Mouse (Mus musculus) MEL (cell line): Measurements from ENCODE around the gene Ggta1. TPM values are rescaled to one million over a fixed set of nuclear protein-coding genes. Genes with fewer than 3 reads are reported as not detected.

Source experiments
- DNase-seq: peaks from one replicate; pipeline ENCODE4 v3.0.0; 2011; ENCODE audit warnings: low read depth, low spot score
- H3K27ac ChIP-seq: 2 replicates; pipeline ENCODE4 v1.5.1; 2012; ENCODE audit warnings: low read depth, mild to moderate bottlenecking, control low read depth, low read length, moderate library complexity; ENCODE audit not compliant: control insufficient read depth
- H3K27me3 ChIP-seq, 2 experiments: fragments of 150-350 bp in 1 of 2; sonication (generic) in 1 of 2; 2 replicates each; pipeline ENCODE4 v1.6.1; 2012; ENCODE audit warnings: low read length in 2 of 2, mild to moderate bottlenecking in 2 of 2, improper control_type of control experiment in 1 of 2, moderate library complexity in 1 of 2; ENCODE audit not compliant: insufficient read depth in 2 of 2, control insufficient read depth in 1 of 2
- H3K36me3 ChIP-seq, 2 experiments: 2 replicates each; pipeline ENCODE4 v1.6.1; 2012 to 2014; ENCODE audit warnings: low read length in 2 of 2, improper control_type of control experiment in 1 of 2, inconsistent platforms in 1 of 2, mild to moderate bottlenecking in 1 of 2; ENCODE audit not compliant: insufficient read depth in 2 of 2, control insufficient read depth in 1 of 2
- H3K4me1 ChIP-seq, 2 experiments: fragments of 150-350 bp in 1 of 2; sonication (generic) in 1 of 2; 2 replicates each; pipeline ENCODE4 v1.6.1; 2012; ENCODE audit warnings: low read length in 2 of 2, improper control_type of control experiment in 1 of 2, mild to moderate bottlenecking in 1 of 2; ENCODE audit not compliant: insufficient read depth in 2 of 2, control insufficient read depth in 1 of 2
- H3K4me3 ChIP-seq, 2 experiments: fragments of 150-350 bp in 1 of 2; sonication (generic) in 1 of 2; 2 replicates each; pipeline ENCODE4 v1.5.1; 2012; ENCODE audit warnings: low read depth in 2 of 2, low read length in 2 of 2, mild to moderate bottlenecking in 2 of 2, moderate library complexity in 2 of 2, control low read depth in 1 of 2, improper control_type of control experiment in 1 of 2; ENCODE audit not compliant: control insufficient read depth in 1 of 2, insufficient read depth in 1 of 2
- H3K79me2 ChIP-seq: 2 replicates; pipeline ENCODE4 v1.6.1; 2012; ENCODE audit warnings: mild to moderate bottlenecking, low read length, moderate library complexity; ENCODE audit not compliant: control insufficient read depth, poor library complexity, insufficient read depth
- H3K9ac ChIP-seq: 2 replicates; pipeline ENCODE4 v1.6.1; 2012; ENCODE audit warnings: low read depth, mild to moderate bottlenecking, control low read depth, low read length, moderate library complexity; ENCODE audit not compliant: control insufficient read depth, poor library complexity, severe bottlenecking
- H3K9me3 ChIP-seq: fragments of 150-350 bp; sonication (generic); replicated peaks from 2 replicates; pipeline ENCODE4 v1.6.1; 2012; ENCODE audit warnings: mild to moderate bottlenecking, low read length, improper control_type of control experiment, moderate library complexity; ENCODE audit not compliant: insufficient read depth
- BHLHE40 ChIP-seq: IDR thresholded peaks from 2 replicates; pipeline ENCODE4 v1.6.1; 2012; ENCODE audit warnings: low read depth, mild to moderate bottlenecking, inconsistent platforms, low read length, improper control_type of control experiment, borderline replicate concordance
- CHD1 ChIP-seq: IDR thresholded peaks from 2 replicates; pipeline ENCODE4 v1.6.1; 2012; ENCODE audit warnings: low read depth, mild to moderate bottlenecking, inconsistent platforms, low read length, improper control_type of control experiment
- CHD2 ChIP-seq: IDR thresholded peaks from 2 replicates; pipeline ENCODE4 v1.6.1; 2011; ENCODE audit warnings: low read length, improper control_type of control experiment
- CTCF ChIP-seq, 3 experiments: IDR thresholded peaks in 2 of 3; conservative IDR thresholded peaks in 1 of 3; 2 replicates each; pipeline ENCODE4 v1.5.1; 2011 to 2012; ENCODE audit warnings: low read length in 3 of 3, low read depth in 2 of 3, mild to moderate bottlenecking in 2 of 3, improper control_type of control experiment in 1 of 3, inconsistent platforms in 1 of 3, mixed read lengths in 1 of 3, moderate library complexity in 1 of 3; ENCODE audit not compliant: control insufficient read depth in 1 of 3, insufficient read depth in 1 of 3, poor library complexity in 1 of 3, severe bottlenecking in 1 of 3
- ELF1 ChIP-seq: IDR thresholded peaks from 2 replicates; pipeline ENCODE4 v1.6.1; 2014; ENCODE audit warnings: low read depth, mild to moderate bottlenecking, inconsistent platforms, low read length, improper control_type of control experiment, moderate library complexity
- EP300 ChIP-seq, 2 experiments: IDR thresholded peaks; 2 replicates each; pipeline ENCODE4 v1.6.1; 2011; ENCODE audit warnings: improper control_type of control experiment in 2 of 2, low read length in 2 of 2, low read depth in 1 of 2, mild to moderate bottlenecking in 1 of 2
- ETS1 ChIP-seq: IDR thresholded peaks from 2 replicates; pipeline ENCODE4 v1.6.1; 2012; ENCODE audit warnings: low read depth, mild to moderate bottlenecking, inconsistent platforms, low read length, improper control_type of control experiment, moderate library complexity
- GABPA ChIP-seq: IDR thresholded peaks from 2 replicates; pipeline ENCODE4 v1.6.1; 2012; ENCODE audit warnings: low read depth, mild to moderate bottlenecking, inconsistent platforms, low read length, improper control_type of control experiment, moderate library complexity
- GATA1 ChIP-seq: IDR thresholded peaks from 2 replicates; pipeline ENCODE4 v1.6.1; 2011; ENCODE audit warnings: low read depth, low read length, improper control_type of control experiment
- JUND ChIP-seq: IDR thresholded peaks from 2 replicates; pipeline ENCODE4 v1.6.1; 2011; ENCODE audit warnings: low read depth, mild to moderate bottlenecking, improper control_type of control experiment, low read length
- MAFK ChIP-seq: IDR thresholded peaks from 2 replicates; pipeline ENCODE4 v1.6.1; 2011; ENCODE audit warnings: low read depth, mild to moderate bottlenecking, low read length, improper control_type of control experiment, borderline replicate concordance
- MAX ChIP-seq: IDR thresholded peaks from 2 replicates; pipeline ENCODE4 v1.6.1; 2011; ENCODE audit warnings: low read length, improper control_type of control experiment
- MAZ ChIP-seq: IDR thresholded peaks from 2 replicates; pipeline ENCODE4 v1.6.1; 2012; ENCODE audit warnings: low read depth, mild to moderate bottlenecking, inconsistent platforms, low read length, improper control_type of control experiment
- MXI1 ChIP-seq: IDR thresholded peaks from 2 replicates; pipeline ENCODE4 v1.6.1; 2011; ENCODE audit warnings: mild to moderate bottlenecking, low read depth, low read length, improper control_type of control experiment
- MYB ChIP-seq: IDR thresholded peaks from 2 replicates; pipeline ENCODE4 v1.6.1; 2011; ENCODE audit warnings: mild to moderate bottlenecking, low read depth, low read length, improper control_type of control experiment
- NRF1 ChIP-seq: IDR thresholded peaks from 2 replicates; pipeline ENCODE4 v1.6.1; 2014; ENCODE audit warnings: low read depth, mild to moderate bottlenecking, inconsistent platforms, low read length, improper control_type of control experiment, moderate library complexity; ENCODE audit not compliant: poor library complexity, insufficient read depth, severe bottlenecking
- POLR2AphosphoS5 ChIP-seq: IDR thresholded peaks from 2 replicates; pipeline ENCODE4 v1.6.1; 2012; ENCODE audit warnings: low read depth, borderline replicate concordance, mild to moderate bottlenecking, inconsistent platforms, low read length, moderate library complexity, mixed read lengths
- RAD21 ChIP-seq: IDR thresholded peaks from 2 replicates; pipeline ENCODE4 v1.6.1; 2011; ENCODE audit warnings: mild to moderate bottlenecking, low read depth, low read length, improper control_type of control experiment
- SIN3A ChIP-seq: IDR thresholded peaks from 2 replicates; pipeline ENCODE4 v1.6.1; 2012; ENCODE audit warnings: low read length, improper control_type of control experiment, inconsistent platforms
- SMC3 ChIP-seq: IDR thresholded peaks from 2 replicates; pipeline ENCODE4 v1.6.1; 2011; ENCODE audit warnings: low read depth, low read length, improper control_type of control experiment
- TBP ChIP-seq: IDR thresholded peaks from 2 replicates; pipeline ENCODE4 v1.8.0; 2011; ENCODE audit warnings: low read depth, low read length, improper control_type of control experiment
- TCF12 ChIP-seq: IDR thresholded peaks from 2 replicates; pipeline ENCODE4 v1.6.1; 2014; ENCODE audit warnings: low read depth, mild to moderate bottlenecking, inconsistent platforms, low read length, improper control_type of control experiment, moderate library complexity
- UBTF ChIP-seq: IDR thresholded peaks from 2 replicates; pipeline ENCODE4 v1.6.1; 2012; ENCODE audit warnings: low read depth, mild to moderate bottlenecking, inconsistent platforms, low read length, improper control_type of control experiment, moderate library complexity, borderline replicate concordance; ENCODE audit not compliant: insufficient read depth
- USF1 ChIP-seq: IDR thresholded peaks from 2 replicates; pipeline ENCODE4 v1.6.1; 2014; ENCODE audit warnings: low read depth, mild to moderate bottlenecking, inconsistent platforms, low read length, improper control_type of control experiment, moderate library complexity
- USF2 ChIP-seq, 2 experiments: IDR thresholded peaks; 2 replicates each; pipeline ENCODE4 v1.6.1; 2011 to 2012; ENCODE audit warnings: improper control_type of control experiment in 2 of 2, low read length in 2 of 2, borderline replicate concordance in 1 of 2, inconsistent platforms in 1 of 2, low read depth in 1 of 2, mild to moderate bottlenecking in 1 of 2; ENCODE audit not compliant: insufficient read depth in 1 of 2
- ZC3H11A ChIP-seq: IDR thresholded peaks from 2 replicates; pipeline ENCODE4 v1.6.1; 2012; ENCODE audit warnings: low read depth, mild to moderate bottlenecking, inconsistent platforms, low read length, improper control_type of control experiment
- ZKSCAN1 ChIP-seq: IDR thresholded peaks from 2 replicates; pipeline ENCODE4 v1.6.1; 2012; ENCODE audit warnings: low read depth, mild to moderate bottlenecking, inconsistent platforms, low read length, improper control_type of control experiment, moderate library complexity
- ZMIZ1 ChIP-seq: IDR thresholded peaks from 2 replicates; pipeline ENCODE4 v1.6.1; 2012; ENCODE audit warnings: low read depth, mild to moderate bottlenecking, inconsistent platforms, low read length, improper control_type of control experiment, moderate library complexity
- ZNF384 ChIP-seq: IDR thresholded peaks from 2 replicates; pipeline ENCODE4 v1.6.1; 2012; ENCODE audit warnings: low read depth, mild to moderate bottlenecking, inconsistent platforms, low read length, improper control_type of control experiment
- polyA plus RNA-seq, 2 experiments: library from polyadenylated mRNA; stranded (reverse) in 1 of 2; unstranded in 1 of 2; fragments of >175 nt in 1 of 2; fragments of >200 nt in 1 of 2; gene quantifications; 2 replicates each; pipeline versions ENCODE4 v1.2.1 to v1.2.4; 2012; ENCODE audit warnings: low replicate concordance in 2 of 2, low read depth in 1 of 2; ENCODE audit not compliant: insufficient read length in 2 of 2, insufficient read depth in 1 of 2, missing spikeins in 1 of 2
- total RNA-seq: library from RNA; depleted of rRNA; stranded (reverse); fragments of 300-350 nt; gene quantifications from 2 replicates; pipeline ENCODE4 v1.2.3, GENCODE M21; 2012

Ggta1 gene
- total and polyA plus RNA-seq, 3 experiments: 29.2 to 30.7 TPM; not detected in 1

DNA sequence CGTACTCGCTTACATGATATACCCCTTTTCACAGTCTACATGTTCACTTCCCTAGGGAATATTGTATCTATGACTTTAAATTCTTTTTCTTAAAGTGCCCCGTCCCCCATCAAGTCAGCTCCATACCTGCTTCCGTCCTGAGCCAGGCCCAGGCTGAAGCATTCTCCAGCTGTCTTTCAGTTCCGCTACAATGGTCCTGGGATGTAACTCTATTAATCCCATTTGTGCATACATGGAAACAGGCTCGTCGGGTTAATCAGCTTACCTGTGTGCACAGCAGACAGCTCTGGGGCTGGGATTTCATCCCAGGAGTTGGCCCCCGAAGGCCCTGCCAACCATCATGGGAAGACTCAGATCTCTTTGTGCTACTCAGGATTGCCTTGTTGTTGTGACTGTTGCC lies 32.2 kb downstream of the Ggta1 start:
- Histone ChIP-seq H3K4me1 (no peaks in the 10 kb centered on the region), H3K4me3 (no peak overlapping the region), H3K79me2 (no peaks in the 10 kb centered on the region), H3K27me3 (no peaks in the 10 kb centered on the region), H3K27ac (no peak overlapping the region), H3K9me3 (no peaks in the 10 kb centered on the region), H3K36me3 (no peaks in the 10 kb centered on the region), H3K9ac (no peak overlapping the region)
- TF ChIP-seq GABPA: no peak
- no peak for TF ChIP-seq EP300 (IDR thresholded peaks at IDR 0.05; ENCODE audit: low read depth in 1 of 2, low read length in 2 of 2)
- TF ChIP-seq BHLHE40: no peak
- no peak for TF ChIP-seq MAZ
- TF ChIP-seq ZNF384: no peak
- no peak for TF ChIP-seq RAD21
- TF ChIP-seq JUND: no peak
- TF ChIP-seq SMC3: no peak
- no peak for TF ChIP-seq MXI1
- TF ChIP-seq UBTF: no peak
- TF ChIP-seq POLR2AphosphoS5: no peak
- no peak for TF ChIP-seq CHD2
- TF ChIP-seq MAFK: no peak
- no peak for TF ChIP-seq NRF1
- no peak for TF ChIP-seq TBP
- no peak for TF ChIP-seq GATA1
- TF ChIP-seq USF1: no peak
- no peak for TF ChIP-seq CHD1
- no peak for TF ChIP-seq TCF12
- no peak for TF ChIP-seq MAX
- no peak for DNase-seq

DNA sequence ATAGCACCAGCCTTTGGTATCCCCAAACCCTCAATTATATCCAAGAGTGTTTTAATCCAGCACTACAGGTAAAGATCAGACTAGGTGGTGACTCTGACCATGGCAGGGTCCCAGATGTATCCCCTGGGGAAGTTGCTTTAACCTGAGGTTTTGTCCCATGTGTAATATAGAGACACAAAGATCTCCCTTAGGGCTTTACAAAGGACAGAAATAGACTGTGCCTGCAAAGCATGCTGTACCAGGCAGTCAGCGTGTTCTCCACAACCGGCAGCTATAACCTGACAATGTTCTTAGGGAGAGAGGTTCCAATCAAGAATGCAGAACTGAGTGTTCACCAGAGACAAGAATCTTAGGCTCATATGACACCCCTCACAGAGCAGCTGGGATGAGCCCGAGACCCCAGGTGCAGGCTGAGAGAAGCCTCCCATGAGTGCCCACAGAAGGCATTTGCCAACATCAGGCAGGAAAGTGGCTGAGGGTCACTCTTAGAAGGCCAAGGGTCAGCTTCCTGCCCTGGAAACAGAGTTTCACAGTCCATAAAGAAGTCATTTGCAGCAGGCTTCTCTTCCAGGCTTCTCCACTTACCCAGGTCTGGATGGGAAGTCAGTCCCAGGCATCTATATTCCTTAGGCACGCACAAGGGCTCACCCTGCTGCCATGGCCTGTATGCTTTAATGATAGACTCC lies 34.3 kb downstream of the Ggta1 start:
- no peaks in the 10 kb centered on the region for H3K9me3 ChIP-seq
- TF ChIP-seq CTCF (IDR thresholded peaks at IDR 0.05 in 2 of 3, conservative IDR thresholded peaks at IDR 0.05 in 1 of 3; ENCODE audit: control insufficient read depth in 1 of 3, insufficient read depth in 1 of 3, low read depth in 2 of 3, low read length in 3 of 3, poor library complexity in 1 of 3, severe bottlenecking in 1 of 3): no peak
- TF ChIP-seq MXI1: no peak
- no peak for TF ChIP-seq MAX
- no peak for TF ChIP-seq ETS1
- TF ChIP-seq TCF12: no peak
- TF ChIP-seq ZNF384: no peak
- TF ChIP-seq SIN3A: no peak
- TF ChIP-seq MAZ: no peak
- no peak for TF ChIP-seq MYB
- no peak for TF ChIP-seq ZKSCAN1
- TF ChIP-seq USF2 (IDR thresholded peaks at IDR 0.05; ENCODE audit: borderline replicate concordance in 1 of 2, insufficient read depth in 1 of 2, low read depth in 1 of 2, low read length in 2 of 2): no peak
- no peak for TF ChIP-seq ELF1
- TF ChIP-seq CHD2: no peak
- TF ChIP-seq ZC3H11A: no peak
- no peak for TF ChIP-seq EP300 (IDR thresholded peaks at IDR 0.05; ENCODE audit: low read depth in 1 of 2, low read length in 2 of 2)
- no peak for TF ChIP-seq NRF1
- no peak for TF ChIP-seq RAD21
- no peak for TF ChIP-seq USF1
- no peak for TF ChIP-seq ZMIZ1
- TF ChIP-seq MAFK: no peak
- H3K36me3 ChIP-seq: no peaks in the 10 kb centered on the region
- DNase-seq: no peak
- H3K9ac ChIP-seq: no peak overlapping the region
- H3K4me3 ChIP-seq: no peak overlapping the region
- no peaks in the 10 kb centered on the region for H3K27me3 ChIP-seq
- no peaks in the 10 kb centered on the region for H3K79me2 ChIP-seq
- no peak overlapping the region for H3K27ac ChIP-seq
- H3K4me1 ChIP-seq: no peaks in the 10 kb centered on the region
